Mouse (Mus musculus): ENCODE results near the gene Ip6k2. TPM values are rescaled to one million over a fixed set of nuclear protein-coding genes. Genes with fewer than 3 reads are reported as not detected.

Gene Ip6k2
- polyA plus RNA-seq (2021; fragmentation: Nextera tagmentation) = 31.9 and 32.7 TPM in 2 replicates
- long read RNA-seq, experiment 1, transcript Ip6k2-203 (4 exons, 607 nt) = major isoform, 6 of 22 reads
- long read RNA-seq, experiment 1, partial matches to known transcripts = 1 of 22 reads
- long read RNA-seq, experiment 1, other reads (novel, unspliced or antisense) = 8 of 22 reads
- long read RNA-seq, experiment 2, transcript Ip6k2-204 (3 exons, 1,191 nt) = major isoform, 12 of 36 reads
- long read RNA-seq, experiment 2, transcript Ip6k2-207 (2 exons, 2,820 nt) = minor isoform, 10 of 36 reads
- long read RNA-seq, experiment 2, partial matches to known transcripts = 2 of 36 reads
- long read RNA-seq, experiment 2, other reads (novel, unspliced or antisense) = 7 of 36 reads

DNA sequence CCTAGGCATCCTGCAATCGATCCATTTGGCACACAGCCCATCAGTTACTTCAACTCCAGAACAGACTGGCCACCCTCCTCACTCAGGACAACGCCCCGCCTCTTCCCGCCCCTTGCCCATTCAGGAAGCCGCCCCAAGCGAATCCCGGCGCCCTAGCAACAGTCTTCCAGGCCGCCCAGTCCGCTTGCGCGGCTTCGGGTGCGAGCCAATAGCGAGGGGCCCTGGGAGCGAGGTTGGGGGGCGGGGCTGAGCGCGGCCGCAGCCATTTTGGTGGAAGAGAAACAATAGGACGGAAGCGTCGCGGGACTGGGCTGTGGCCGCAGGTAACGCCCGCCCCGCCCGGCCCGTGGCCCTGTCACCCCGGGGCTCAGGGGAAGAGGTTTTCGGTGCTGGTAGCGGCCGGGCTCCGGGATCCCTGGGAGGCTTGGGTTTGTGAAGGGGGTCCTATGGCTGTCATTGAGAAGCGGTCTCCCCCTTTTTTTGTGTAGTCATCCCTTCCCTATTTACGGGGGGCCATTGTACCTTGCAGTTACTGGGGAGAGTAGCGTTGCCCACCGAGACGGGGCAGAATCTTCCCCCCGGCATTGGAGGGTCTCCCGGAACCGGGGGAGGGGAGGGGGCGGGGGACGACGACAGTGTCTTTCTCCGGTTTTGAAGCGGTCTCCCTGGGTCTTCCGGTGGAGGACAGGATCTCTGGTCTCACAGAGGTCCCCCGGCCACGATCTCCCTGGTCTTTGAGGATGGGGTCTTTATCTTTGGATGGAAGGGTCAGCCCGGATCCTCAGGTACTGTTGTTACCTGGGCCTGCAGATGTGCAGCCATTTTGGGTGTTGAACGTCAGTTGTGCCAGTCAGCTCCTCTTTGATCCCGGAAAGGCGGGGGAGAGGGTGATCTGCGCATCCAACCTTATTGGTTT, at the start of gene Ip6k2:
TSS of gene Ip6k2 (plus strand) at position 249 of the 916 bp plus-strand sequence.

DNA sequence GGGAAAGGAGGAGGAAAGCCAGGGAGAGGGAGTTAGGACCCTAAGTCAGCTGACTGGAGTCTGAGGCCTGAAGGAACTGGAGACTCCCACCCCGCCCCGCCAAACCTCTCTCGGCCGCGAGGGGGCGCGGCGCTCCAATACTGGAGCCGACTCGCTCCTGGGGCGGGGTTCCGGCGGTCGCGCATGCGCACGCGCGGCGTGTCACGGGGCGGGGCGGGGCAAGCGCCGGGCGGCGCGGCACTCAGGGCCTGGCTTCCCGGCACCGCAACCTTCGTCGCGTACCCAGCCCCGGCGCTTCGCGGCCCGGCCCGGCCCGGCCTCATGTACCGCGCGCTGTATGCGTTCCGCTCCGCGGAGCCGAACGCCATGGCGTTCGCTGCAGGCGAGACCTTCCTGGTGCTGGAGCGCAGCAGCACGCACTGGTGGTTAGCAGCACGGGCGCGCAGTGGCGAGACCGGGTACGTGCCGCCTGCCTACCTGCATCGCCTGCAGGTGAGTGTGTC, 24.6 kb downstream of the Ip6k2 start, which contains the start of gene Nckipsd:
TSS of gene Nckipsd (plus strand) at position 206 of the 503 bp plus-strand sequence.

GRCm38 (mm10) chr9:108825820-108826699, 42.5 kb downstream of the Ip6k2 start, which contains the start of gene Celsr3:
Gene Celsr3 (plus strand): TSS chr9:108826320.

GRCm38 (mm10) chr9:108852976-108853375, 69.4 kb downstream of the Ip6k2 start, which contains the start of gene Slc26a6:
Gene Slc26a6 (plus strand): TSS chr9:108853283.

Small RNAs within 50 kb of the gene (microRNA-seq; reads per million reads assigned to microRNA genes)
- gene Gm23156 = not detected

Other genes with a start within 250 kb of the Ip6k2 start
- 62.6 and 65.1 TPM in 2 replicates for gene Impdh2, start 223.5 kb upstream of the Ip6k2 start, polyA plus RNA-seq (2021; fragmentation: Nextera tagmentation)
- gene Ndufaf3, start 216.4 kb upstream of the Ip6k2 start, polyA plus RNA-seq (2021; fragmentation: Nextera tagmentation) = 175 and 180 TPM in 2 replicates
- gene Dalrd3, start 213.9 kb upstream of the Ip6k2 start, polyA plus RNA-seq (2021; fragmentation: Nextera tagmentation) = 96.4 and 106 TPM in 2 replicates
- gene Wdr6, start 205.1 kb upstream of the Ip6k2 start, polyA plus RNA-seq (2021; fragmentation: Nextera tagmentation) = 58.6 and 60.9 TPM in 2 replicates
- gene P4htm, start 186.1 kb upstream of the Ip6k2 start, polyA plus RNA-seq (2021; fragmentation: Nextera tagmentation) = 124 and 135 TPM in 2 replicates
- gene Arih2, start 134.4 kb upstream of the Ip6k2 start, polyA plus RNA-seq (2021; fragmentation: Nextera tagmentation) = 15.4 and 16.0 TPM in 2 replicates
- 6.9 and 8.5 TPM in 2 replicates for gene Slc25a20, start 121.7 kb upstream of the Ip6k2 start, polyA plus RNA-seq (2021; fragmentation: Nextera tagmentation)
- gene Prkar2a, start 94.5 kb upstream of the Ip6k2 start, polyA plus RNA-seq (2021; fragmentation: Nextera tagmentation) = 5.7 and 6.8 TPM in 2 replicates
- 45.0 and 53.8 TPM in 2 replicates for gene Nckipsd, start 24.6 kb downstream of the Ip6k2 start, polyA plus RNA-seq (2021; fragmentation: Nextera tagmentation)
- 1.8 and 3.7 TPM in 2 replicates for gene Celsr3, start 42.5 kb downstream of the Ip6k2 start, polyA plus RNA-seq (2021; fragmentation: Nextera tagmentation)
- gene Slc26a6, start 69.5 kb downstream of the Ip6k2 start, polyA plus RNA-seq (2021; fragmentation: Nextera tagmentation) = 9.3 and 12.2 TPM in 2 replicates
- gene Tmem89, start 130.8 kb downstream of the Ip6k2 start, polyA plus RNA-seq (2021; fragmentation: Nextera tagmentation) = 1.0 and 2.9 TPM in 2 replicates
- gene Uqcrc1, start 152.8 kb downstream of the Ip6k2 start, polyA plus RNA-seq (2021; fragmentation: Nextera tagmentation) = 652 and 670 TPM in 2 replicates
- gene Col7a1, start 169.8 kb downstream of the Ip6k2 start, polyA plus RNA-seq (2021; fragmentation: Nextera tagmentation) = not detected in 2 replicates
- gene Ucn2, start 202.2 kb downstream of the Ip6k2 start, polyA plus RNA-seq (2021; fragmentation: Nextera tagmentation) = not detected in 2 replicates
- gene Pfkfb4, start 208.0 kb downstream of the Ip6k2 start, polyA plus RNA-seq (2021; fragmentation: Nextera tagmentation) = 4.7 and 5.6 TPM in 2 replicates

All from layer of hippocampus, adult 6 months (tissue).